Mouse (Mus musculus) c-Kit-positive CD71-positive TER-119-positive erythroid progenitor cells, embryonic 14.5 days (primary cell): ENCODE results near the gene Olfr1537.

Source experiments
- DNase-seq: peaks from one replicate; pipeline ENCODE4 v3.0.0-alpha.2; 2013; ENCODE audit warnings: low spot score

Gene Olfr1537

GRCm38 (mm10) chr9:39249894-39250293 is at the start of gene Olfr1537:
Gene Olfr1537, minus strand, starts transcription at chr9:39249994.
- no peak for DNase-seq

DNA sequence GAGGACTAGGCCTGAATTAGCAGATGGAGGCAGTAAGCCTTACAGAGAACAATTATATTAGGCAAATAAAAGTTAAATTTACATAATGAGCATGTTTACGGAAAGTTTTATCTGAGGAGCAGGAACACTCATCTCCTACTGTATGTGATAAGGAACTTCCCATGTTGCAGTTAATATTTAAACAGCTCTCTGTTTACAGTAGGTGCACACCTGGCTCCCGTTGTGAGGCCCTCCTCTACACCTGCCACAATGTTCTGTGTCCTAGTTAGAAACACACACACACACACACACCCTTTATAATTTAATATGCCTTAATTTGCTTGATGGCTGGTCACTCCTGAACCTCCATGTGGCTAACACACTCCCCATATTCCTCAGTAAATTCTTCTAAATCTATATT is 37.3 kb upstream of the Olfr1537 start:
- no peak for DNase-seq

DNA sequence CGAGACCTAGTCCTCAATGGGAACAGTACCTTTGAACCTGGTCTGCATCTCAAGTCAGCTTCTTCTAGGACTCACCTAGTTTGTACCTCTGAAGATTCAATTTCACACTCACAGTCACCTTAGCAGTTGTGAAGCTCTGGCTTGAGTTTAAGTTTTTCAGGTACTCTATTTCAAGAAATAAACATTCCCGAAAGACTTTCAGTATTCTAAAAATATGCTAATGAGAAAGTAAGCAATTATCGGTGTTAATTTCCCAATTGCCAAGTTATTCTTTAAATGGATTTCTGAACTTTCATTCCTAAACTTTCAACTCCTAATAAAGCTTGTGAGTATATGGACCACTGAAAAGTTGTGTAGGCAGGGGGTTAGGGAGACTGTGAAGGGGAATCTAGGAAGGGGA is 26.9 kb upstream of the Olfr1537 start, which contains the start of gene Olfr945:
Olfr945 (minus strand) TSS at position 101 of the 400 bp plus-strand sequence.
- no peak for DNase-seq

GRCm38 (mm10) chr9:39201620-39202019 is 48.2 kb downstream of the Olfr1537 start, which contains the start of gene Olfr944:
Gene Olfr944, plus strand, starts transcription at chr9:39201920.
- DNase-seq, result no peak
